Mouse (Mus musculus): ENCODE results near the gene Slc23a2. TPM values are rescaled to one million over a fixed set of nuclear protein-coding genes. Genes with fewer than 3 reads are reported as not detected.

Slc23a2 gene
- polyA plus RNA-seq, 1 experiment from 2014 or later, result 12.8 TPM

DNA sequence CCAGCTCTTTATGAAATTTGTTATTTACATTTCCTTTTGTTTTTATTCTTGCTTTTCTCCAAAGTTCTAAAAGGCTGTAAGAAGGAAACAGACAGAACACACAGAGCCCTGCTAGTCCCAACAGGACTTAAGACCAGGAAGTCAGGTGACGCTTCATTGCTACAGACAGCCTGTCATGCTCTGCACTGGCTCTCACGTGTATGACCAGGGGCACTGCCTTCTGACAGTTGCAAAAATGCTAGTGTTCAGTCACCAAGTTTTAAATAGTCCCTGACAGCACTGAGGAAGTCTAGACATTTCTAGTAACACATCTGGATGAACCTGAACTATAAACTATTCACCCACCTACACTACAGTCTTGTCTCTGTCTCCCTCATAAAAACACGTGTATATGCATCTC lies 34.2 kb downstream of the Slc23a2 start:
- Histone ChIP-seq H3K4me3 (replicated peaks) (no peak overlapping the region), H3K27me3 (replicated peaks) (no peaks in the 10 kb centered on the region), H3K4me2 (replicated peaks) (no peak overlapping the region), H3K27ac (no peak overlapping the region), H3K9me3 (no peaks in the 10 kb centered on the region), H3K36me3 (no peaks in the 10 kb centered on the region), H3K4me1 (replicated peaks) (0 out of 2 replicates have a peak, but pooled peaks cover 6% of the 10 kb centered on the region), H3K9ac (no peak overlapping the region)
- WGBS, result 43% methylated on average over 3 of the region's 3 CpGs
- ATAC-seq, result 0 out of 2 replicates have a peak, but pooled peaks have one; percentile 52

DNA sequence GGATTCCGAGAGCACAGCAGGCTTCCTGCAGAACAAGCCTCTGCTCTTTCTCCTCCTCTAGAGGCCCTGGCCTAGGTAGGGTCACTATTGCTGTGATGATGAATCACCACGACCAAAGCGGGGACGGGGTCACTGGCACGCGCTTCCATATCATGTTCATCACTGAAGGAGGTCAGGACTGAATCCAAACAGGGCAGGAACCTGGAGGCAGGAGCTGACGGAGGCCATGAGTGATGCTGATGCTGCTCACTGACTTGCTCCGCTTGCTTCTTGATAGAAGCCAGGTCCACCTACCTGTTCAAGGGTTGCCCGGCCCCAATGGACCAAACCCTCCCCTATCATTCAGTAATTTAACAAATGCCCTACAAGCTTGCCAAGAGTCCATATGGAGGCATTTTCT lies 35.9 kb downstream of the Slc23a2 start:
- 0 out of 2 replicates have a peak, but pooled peaks cover 6% of the 10 kb centered on the region for H3K4me1 ChIP-seq (replicated peaks)

GRCm38 (mm10) chr2:132107611-132108010 lies 37.3 kb downstream of the Slc23a2 start:
- H3K4me2 ChIP-seq (replicated peaks), result no peak overlapping the region
- no peak overlapping the region for H3K9ac ChIP-seq
- no peak overlapping the region for H3K27ac ChIP-seq
- peaks cover 10% of the 10 kb centered on the region; the same call in 1 of the 2 replicates for H3K4me1 ChIP-seq (replicated peaks)
- 69% methylated on average over 9 of the region's 9 CpGs for WGBS
- no peaks in the 10 kb centered on the region for H3K27me3 ChIP-seq (replicated peaks)
- no peak for ATAC-seq
- H3K4me3 ChIP-seq (replicated peaks), result no peak overlapping the region
- no peaks in the 10 kb centered on the region for H3K36me3 ChIP-seq
- H3K9me3 ChIP-seq, result no peaks in the 10 kb centered on the region

More for the DNA sequence above, 35.9 kb downstream of the Slc23a2 start:
- no peak overlapping the region for H3K27ac ChIP-seq
- no peak for ATAC-seq
- H3K27me3 ChIP-seq (replicated peaks), result no peaks in the 10 kb centered on the region
- H3K9me3 ChIP-seq, result no peaks in the 10 kb centered on the region
- no peak overlapping the region for H3K9ac ChIP-seq
- H3K4me2 ChIP-seq (replicated peaks), result no peak overlapping the region
- H3K4me3 ChIP-seq (replicated peaks), result no peak overlapping the region
- 91% methylated on average over 9 of the region's 9 CpGs for WGBS
- no peaks in the 10 kb centered on the region for H3K36me3 ChIP-seq

DNA sequence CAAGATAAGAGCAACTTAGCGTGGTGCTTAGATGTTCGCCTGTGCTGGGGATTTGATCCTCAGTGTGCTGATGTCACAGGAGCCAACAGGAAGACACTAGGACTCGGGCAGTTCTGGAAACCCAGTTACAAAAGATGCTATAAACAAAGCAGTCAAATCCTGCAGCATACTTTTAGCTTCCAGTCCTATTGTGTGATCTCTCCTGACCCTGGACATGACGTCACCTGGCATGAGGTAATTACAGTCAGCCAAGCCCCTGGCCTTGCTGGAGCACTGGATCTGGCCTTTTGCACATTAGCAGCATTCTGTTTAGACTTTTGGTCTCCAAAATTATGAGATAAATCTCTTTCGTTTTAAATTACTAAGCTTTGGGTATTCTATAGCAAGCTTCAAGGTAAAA lies 38.8 kb downstream of the Slc23a2 start:
- H3K27ac ChIP-seq, result no peak overlapping the region

GRCm38 (mm10) chr2:132103265-132103664 lies 41.6 kb downstream of the Slc23a2 start:
- 0 out of 2 replicates have a peak, but pooled peaks cover 4% of the 10 kb centered on the region for H3K36me3 ChIP-seq
- peaks cover 5% of the 10 kb centered on the region; the same call in 1 of the 2 replicates for H3K4me1 ChIP-seq (replicated peaks)
- H3K9ac ChIP-seq, result no peak overlapping the region
- no peak overlapping the region for H3K4me2 ChIP-seq (replicated peaks)
- no peaks in the 10 kb centered on the region for H3K9me3 ChIP-seq
- H3K27me3 ChIP-seq (replicated peaks), result no peaks in the 10 kb centered on the region
- H3K27ac ChIP-seq, result no peak overlapping the region
- 14% methylated on average over 8 of the region's 8 CpGs for WGBS
- no peak overlapping the region for H3K4me3 ChIP-seq (replicated peaks)
- ATAC-seq, result 0 out of 2 replicates have a peak, but pooled peaks have one; percentile 55

More for the DNA sequence above, 38.8 kb downstream of the Slc23a2 start:
- H3K4me3 ChIP-seq (replicated peaks), result no peak overlapping the region
- H3K4me2 ChIP-seq (replicated peaks), result no peak overlapping the region
- 58% methylated on average over 5 of the region's 5 CpGs for WGBS
- peaks cover 5% of the 10 kb centered on the region; the same call in 1 of the 2 replicates for H3K4me1 ChIP-seq (replicated peaks)
- H3K9ac ChIP-seq, result no peak overlapping the region
- H3K27me3 ChIP-seq (replicated peaks), result no peaks in the 10 kb centered on the region
- H3K9me3 ChIP-seq, result no peaks in the 10 kb centered on the region
- no peak; the same call in 1 of the 2 replicates for ATAC-seq
- H3K36me3 ChIP-seq, result no peaks in the 10 kb centered on the region

- no peak overlapping the region for H3K27ac ChIP-seq
- no peak for ATAC-seq
- WGBS, result 74% methylated on average over 10 of the region's 10 CpGs
- no peak overlapping the region for H3K4me2 ChIP-seq (replicated peaks)
- no peaks in the 10 kb centered on the region for H3K9me3 ChIP-seq
- no peak overlapping the region for H3K4me3 ChIP-seq (replicated peaks)
- H3K27me3 ChIP-seq (replicated peaks), result no peaks in the 10 kb centered on the region
- 0 out of 2 replicates have a peak, but pooled peaks cover 4% of the 10 kb centered on the region for H3K36me3 ChIP-seq
- H3K4me1 ChIP-seq (replicated peaks), result peaks cover 5% of the 10 kb centered on the region; the same call in 1 of the 2 replicates
- no peak overlapping the region for H3K9ac ChIP-seq
Measured at GRCm38 (mm10) chr2:132102505-132103130, 42.3 kb downstream of the Slc23a2 start.

GRCm38 (mm10) chr2:132098942-132099672 lies 45.8 kb downstream of the Slc23a2 start:
- Histone ChIP-seq H3K36me3 (0 out of 2 replicates have a peak, but pooled peaks cover 4% of the 10 kb centered on the region), H3K4me1 (replicated peaks) (peaks cover 3% of the 10 kb centered on the region; the same call in 1 of the 2 replicates), H3K9ac (no peak overlapping the region), H3K27me3 (replicated peaks) (no peaks in the 10 kb centered on the region), H3K4me2 (replicated peaks) (no peak overlapping the region), H3K9me3 (no peaks in the 10 kb centered on the region), H3K4me3 (replicated peaks) (no peak overlapping the region), H3K27ac (no peak overlapping the region)
- WGBS, result 78% methylated on average over 9 of the region's 9 CpGs
- ATAC-seq, result no peak

GRCm38 (mm10) chr2:132098365-132098764 lies 46.5 kb downstream of the Slc23a2 start:
- no peak overlapping the region for H3K4me2 ChIP-seq (replicated peaks)
- H3K27ac ChIP-seq, result no peak overlapping the region
- WGBS, result 91% methylated on average over 4 of the region's 4 CpGs
- no peaks in the 10 kb centered on the region for H3K27me3 ChIP-seq (replicated peaks)
- H3K36me3 ChIP-seq, result 0 out of 2 replicates have a peak, but pooled peaks cover 4% of the 10 kb centered on the region
- no peaks in the 10 kb centered on the region for H3K9me3 ChIP-seq
- H3K4me1 ChIP-seq (replicated peaks), result peaks cover 3% of the 10 kb centered on the region; the same call in 1 of the 2 replicates
- no peak overlapping the region for H3K4me3 ChIP-seq (replicated peaks)
- H3K9ac ChIP-seq, result no peak overlapping the region
- ATAC-seq, result no peak

GRCm38 (mm10) chr2:132096582-132096981 lies 48.3 kb downstream of the Slc23a2 start:
- H3K4me2 ChIP-seq (replicated peaks), result no peak overlapping the region
- no peak overlapping the region for H3K4me3 ChIP-seq (replicated peaks)
- 0 out of 2 replicates have a peak, but pooled peaks cover 4% of the 10 kb centered on the region for H3K36me3 ChIP-seq
- WGBS, result 69% methylated on average over 4 of the region's 4 CpGs
- H3K9ac ChIP-seq, result no peak overlapping the region
- H3K4me1 ChIP-seq (replicated peaks), result no peaks in the 10 kb centered on the region
- H3K27ac ChIP-seq, result no peak overlapping the region
- H3K9me3 ChIP-seq, result no peaks in the 10 kb centered on the region
- ATAC-seq, result no peak
- H3K27me3 ChIP-seq (replicated peaks), result no peaks in the 10 kb centered on the region

- ATAC-seq, result no peak
- WGBS, result 85% methylated on average over 6 of the region's 6 CpGs
- H3K9ac ChIP-seq, result no peak overlapping the region
- no peaks in the 10 kb centered on the region for H3K27me3 ChIP-seq (replicated peaks)
- H3K4me2 ChIP-seq (replicated peaks), result no peak overlapping the region
- H3K4me1 ChIP-seq (replicated peaks), result no peaks in the 10 kb centered on the region
- no peaks in the 10 kb centered on the region for H3K9me3 ChIP-seq
- H3K4me3 ChIP-seq (replicated peaks), result no peak overlapping the region
- no peak overlapping the region for H3K27ac ChIP-seq
- 0 out of 2 replicates have a peak, but pooled peaks cover 4% of the 10 kb centered on the region for H3K36me3 ChIP-seq
Measured at GRCm38 (mm10) chr2:132095821-132096220, 49.1 kb downstream of the Slc23a2 start.

DNA sequence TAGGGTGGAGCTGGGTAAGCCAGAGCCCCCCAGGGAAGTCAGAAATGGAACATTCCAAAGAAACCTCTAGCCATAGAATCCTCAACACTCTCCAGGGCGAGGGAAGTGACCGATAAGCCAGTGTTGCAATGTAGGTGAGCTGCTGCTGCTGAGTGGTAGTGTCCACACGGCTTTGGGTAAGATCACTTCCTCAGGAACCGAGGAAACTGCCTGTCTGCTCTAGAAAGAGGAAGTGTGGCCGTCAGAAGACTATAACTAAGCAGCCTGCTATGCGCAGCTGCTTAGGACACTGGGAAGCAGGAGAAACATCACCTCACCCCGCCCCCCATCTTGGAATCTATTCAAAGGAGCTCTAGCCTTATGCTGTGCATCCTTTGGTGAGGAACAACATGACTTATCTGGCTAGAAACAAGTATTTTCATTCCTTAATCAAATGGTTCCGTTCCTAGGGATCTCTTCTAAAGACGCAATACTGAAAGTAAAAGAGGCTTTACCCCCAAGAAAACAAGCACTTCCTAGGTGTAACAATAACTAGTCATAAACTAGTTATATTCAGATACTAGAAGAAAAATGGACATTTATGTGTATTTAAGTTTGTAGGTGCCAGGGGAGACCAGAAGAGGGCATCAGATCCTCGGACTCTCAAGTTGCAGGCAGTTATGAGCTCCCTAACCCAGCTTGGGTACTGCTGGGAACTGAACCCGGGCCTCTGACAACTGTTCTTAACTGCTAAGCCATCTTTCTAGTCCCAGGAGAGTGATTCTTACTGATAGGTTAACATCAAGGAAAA lies 50.3 kb downstream of the Slc23a2 start:
- Histone ChIP-seq H3K9ac (no peak overlapping the region), H3K4me2 (replicated peaks) (no peak overlapping the region), H3K4me1 (replicated peaks) (no peaks in the 10 kb centered on the region), H3K4me3 (replicated peaks) (no peak overlapping the region), H3K36me3 (0 out of 2 replicates have a peak, but pooled peaks cover 4% of the 10 kb centered on the region), H3K27ac (no peak overlapping the region), H3K9me3 (no peaks in the 10 kb centered on the region), H3K27me3 (replicated peaks) (no peaks in the 10 kb centered on the region)
- WGBS, result 76% methylated on average over 11 of the region's 11 CpGs
- no peak for ATAC-seq

DNA sequence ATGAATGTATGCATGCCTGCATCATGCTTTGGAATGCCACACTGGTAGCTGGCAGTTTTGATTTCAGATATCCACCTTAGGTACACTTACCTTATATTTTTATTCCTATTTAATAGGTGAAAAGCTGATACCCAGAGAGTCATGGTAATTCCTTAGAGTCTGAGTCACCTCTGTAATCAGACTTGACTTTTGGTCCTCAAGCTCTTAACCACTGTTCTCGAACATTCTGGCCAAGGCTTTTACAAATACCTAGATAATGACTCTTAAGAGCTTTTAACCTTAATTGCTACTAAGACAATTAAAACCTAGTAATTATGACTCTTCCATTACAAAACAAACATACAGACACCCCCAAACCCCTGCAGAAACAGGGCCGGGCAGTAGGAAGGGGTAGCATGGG lies 51.2 kb downstream of the Slc23a2 start:
- H3K4me2 ChIP-seq (replicated peaks), result no peak overlapping the region
- no peak overlapping the region for H3K9ac ChIP-seq
- no peaks in the 10 kb centered on the region for H3K9me3 ChIP-seq
- ATAC-seq, result no peak
- H3K27ac ChIP-seq, result no peak overlapping the region
- no peaks in the 10 kb centered on the region for H3K36me3 ChIP-seq
- no peak overlapping the region for H3K4me3 ChIP-seq (replicated peaks)
- no peaks in the 10 kb centered on the region for H3K27me3 ChIP-seq (replicated peaks)
- WGBS, result 76% methylated on average over 2 of the region's 2 CpGs
- H3K4me1 ChIP-seq (replicated peaks), result no peaks in the 10 kb centered on the region
